Mouse (Mus musculus): Measurements from ENCODE around the gene Olfr631. TPM values are rescaled to one million over a fixed set of nuclear protein-coding genes. Genes with fewer than 3 reads are reported as not detected.

Olfr631 gene
- polyA plus RNA-seq (2012; fragmentation: generic; extraction: Trizol), result not detected

GRCm38 (mm10) chr7:103928525-103928924 lies at the start of gene Olfr631:
Gene Olfr631, plus strand, starts transcription at chr7:103928825.

GRCm38 (mm10) chr7:103886152-103886551 lies 42.5 kb upstream of the Olfr631 start, which contains the start of gene Olfr66:
Gene Olfr66, minus strand, starts transcription at chr7:103886252.

GRCm38 (mm10) chr7:103894385-103894784 lies 34.2 kb upstream of the Olfr631 start, which contains the start of gene Olfr64:
Gene Olfr64, minus strand, starts transcription at chr7:103894485.

DNA sequence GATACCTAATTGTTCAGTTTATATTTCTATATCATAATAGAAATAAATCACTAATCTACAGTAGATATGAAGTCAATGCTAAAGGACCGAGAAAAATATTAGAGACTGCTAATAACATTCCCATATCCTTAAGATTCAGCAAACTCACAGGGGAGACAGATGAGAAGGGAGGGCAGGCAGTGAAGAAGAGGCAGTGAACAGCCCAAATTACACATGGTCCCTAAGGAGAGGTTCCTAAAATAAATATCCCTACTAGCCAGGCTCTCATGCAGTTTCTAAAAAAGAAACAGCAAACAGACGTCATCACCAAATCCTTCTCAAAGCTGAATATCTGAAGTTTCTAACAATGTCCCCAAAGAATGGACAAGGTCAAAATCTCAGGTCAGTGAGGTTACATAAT lies 25.4 kb upstream of the Olfr631 start, which contains the start of gene Olfr65:
Gene Olfr65, plus strand, starts transcription at position 301 of the 400 bp plus-strand sequence.

DNA sequence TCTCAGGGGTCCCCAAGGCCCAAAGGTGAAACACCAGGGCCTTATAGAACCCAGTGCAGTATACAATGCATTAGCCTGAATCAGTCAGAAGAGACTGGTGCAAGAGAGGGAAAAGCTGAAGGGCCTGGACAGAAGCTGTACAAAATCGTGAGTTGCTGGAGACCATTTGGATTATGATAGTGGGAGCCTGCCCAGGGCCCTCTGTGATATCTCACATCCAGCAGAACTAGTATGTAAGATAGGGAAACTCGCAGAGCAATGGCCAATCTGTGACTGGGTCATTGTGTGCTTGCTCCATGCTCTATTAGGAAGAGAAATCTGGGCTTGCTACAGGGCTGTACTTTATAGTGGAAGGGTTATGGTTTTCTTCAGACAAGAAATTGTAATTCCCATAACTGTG lies 5.6 kb downstream of the Olfr631 start, which contains the start of gene Olfr632:
Gene Olfr632, plus strand, starts transcription at position 84 of the 400 bp plus-strand sequence.

DNA sequence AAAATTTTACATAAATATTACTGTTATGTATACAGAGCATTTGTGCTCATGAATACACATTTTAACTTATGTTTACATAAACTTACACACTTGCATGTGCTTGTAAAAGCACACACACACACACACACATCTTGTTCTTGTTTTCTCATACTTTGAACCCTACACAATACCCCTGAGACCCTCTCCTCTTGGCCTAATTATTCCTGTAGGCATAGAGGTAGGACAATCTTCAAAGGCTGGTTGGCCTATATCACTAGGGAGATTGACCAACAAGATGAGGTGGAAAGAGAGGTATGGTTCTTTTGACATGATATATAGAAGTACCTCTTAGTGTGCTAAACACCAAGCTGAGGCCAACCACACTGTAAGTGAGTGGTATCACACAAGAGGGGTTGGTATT lies 15.5 kb downstream of the Olfr631 start, which contains the start of gene Olfr633:
Gene Olfr633, plus strand, starts transcription at position 301 of the 400 bp plus-strand sequence.

GRCm38 (mm10) chr7:103970852-103971251 lies 42.2 kb downstream of the Olfr631 start, which contains the start of gene Olfr635:
Gene Olfr635, plus strand, starts transcription at chr7:103971152.

Other genes with a start within 250 kb of the Olfr631 start
- not detected for gene Olfr625-ps1, start 246.1 kb upstream of the Olfr631 start, polyA plus RNA-seq (2012; fragmentation: generic; extraction: Trizol)
- gene Olfr243, start 214.2 kb upstream of the Olfr631 start, polyA plus RNA-seq (2012; fragmentation: generic; extraction: Trizol), result not detected
- not detected for gene Olfr628, start 198.5 kb upstream of the Olfr631 start, polyA plus RNA-seq (2012; fragmentation: generic; extraction: Trizol)
- not detected for gene Olfr629, start 183.9 kb upstream of the Olfr631 start, polyA plus RNA-seq (2012; fragmentation: generic; extraction: Trizol)
- gene Olfr630, start 171.5 kb upstream of the Olfr631 start, polyA plus RNA-seq (2012; fragmentation: generic; extraction: Trizol), result not detected
- gene Olfr69, start 157.2 kb upstream of the Olfr631 start, polyA plus RNA-seq (2012; fragmentation: generic; extraction: Trizol), result not detected
- not detected for gene Olfr68, start 149.1 kb upstream of the Olfr631 start, polyA plus RNA-seq (2012; fragmentation: generic; extraction: Trizol)
- gene Olfr67, start 137.0 kb upstream of the Olfr631 start, polyA plus RNA-seq (2012; fragmentation: generic; extraction: Trizol), result not detected
- gene Hbb-bt, start 114.8 kb upstream of the Olfr631 start, polyA plus RNA-seq (2012; fragmentation: generic; extraction: Trizol), result not detected
- not detected for gene Hbb-bs, start 100.7 kb upstream of the Olfr631 start, polyA plus RNA-seq (2012; fragmentation: generic; extraction: Trizol)
- not detected for gene Hbb-bh2, start 88.3 kb upstream of the Olfr631 start, polyA plus RNA-seq (2012; fragmentation: generic; extraction: Trizol)
- under 1 TPM; 0.08 to 0.97 TPM for gene Hbb-bh1, start 85.7 kb upstream of the Olfr631 start, polyA plus RNA-seq (2012; fragmentation: generic; extraction: Trizol)
- under 1 TPM in 1 of 2 experiments, not detected in 1; 0.06 TPM for gene Hbb-y, start 75.6 kb upstream of the Olfr631 start, polyA plus RNA-seq (2012; fragmentation: generic; extraction: Trizol)
- gene Olfr66, start 42.6 kb upstream of the Olfr631 start, polyA plus RNA-seq (2012; fragmentation: generic; extraction: Trizol), result not detected
- gene Olfr64, start 34.3 kb upstream of the Olfr631 start, polyA plus RNA-seq (2012; fragmentation: generic; extraction: Trizol), result not detected
- under 1 TPM in 1 of 2 experiments, not detected in 1; 0.05 TPM for gene Olfr65, start 25.3 kb upstream of the Olfr631 start, polyA plus RNA-seq (2012; fragmentation: generic; extraction: Trizol)
- gene Olfr632, start 5.5 kb downstream of the Olfr631 start, polyA plus RNA-seq (2012; fragmentation: generic; extraction: Trizol), result not detected
- not detected for gene Olfr633, start 15.6 kb downstream of the Olfr631 start, polyA plus RNA-seq (2012; fragmentation: generic; extraction: Trizol)
- gene Olfr635, start 42.3 kb downstream of the Olfr631 start, polyA plus RNA-seq (2012; fragmentation: generic; extraction: Trizol), result not detected
- gene Olfr638, start 69.9 kb downstream of the Olfr631 start, polyA plus RNA-seq (2012; fragmentation: generic; extraction: Trizol), result not detected
- not detected for gene Olfr639, start 88.5 kb downstream of the Olfr631 start, polyA plus RNA-seq (2012; fragmentation: generic; extraction: Trizol)
- gene Olfr640, start 96.7 kb downstream of the Olfr631 start, polyA plus RNA-seq (2012; fragmentation: generic; extraction: Trizol), result not detected
- not detected for gene Olfr641, start 106.6 kb downstream of the Olfr631 start, polyA plus RNA-seq (2012; fragmentation: generic; extraction: Trizol)
- not detected for gene Olfr642, start 123.8 kb downstream of the Olfr631 start, polyA plus RNA-seq (2012; fragmentation: generic; extraction: Trizol)
- gene 4930516K23Rik, start 132.6 kb downstream of the Olfr631 start, polyA plus RNA-seq (2012; fragmentation: generic; extraction: Trizol), result not detected
- gene Olfr644, start 143.0 kb downstream of the Olfr631 start, polyA plus RNA-seq (2012; fragmentation: generic; extraction: Trizol), result not detected
- not detected for gene Olfr645, start 156.6 kb downstream of the Olfr631 start, polyA plus RNA-seq (2012; fragmentation: generic; extraction: Trizol)
- not detected for gene Olfr646, start 176.0 kb downstream of the Olfr631 start, polyA plus RNA-seq (2012; fragmentation: generic; extraction: Trizol)
- not detected for gene Ubqln5, start 201.0 kb downstream of the Olfr631 start, polyA plus RNA-seq (2012; fragmentation: generic; extraction: Trizol)
- gene Olfr643, start 208.6 kb downstream of the Olfr631 start, polyA plus RNA-seq (2012; fragmentation: generic; extraction: Trizol), result not detected
- gene Ubqln3, start 214.5 kb downstream of the Olfr631 start, polyA plus RNA-seq (2012; fragmentation: generic; extraction: Trizol), result not detected
- gene Ubqlnl, start 221.7 kb downstream of the Olfr631 start, polyA plus RNA-seq (2012; fragmentation: generic; extraction: Trizol), result not detected
- gene Olfm5, start 236.0 kb downstream of the Olfr631 start, polyA plus RNA-seq (2012; fragmentation: generic; extraction: Trizol), result not detected

Data from C3H10T1/2 (cell line).